Mouse (Mus musculus): ENCODE data around the gene Ctc1. TPM values are rescaled to one million over a fixed set of nuclear protein-coding genes. Genes with fewer than 3 reads are reported as not detected.
A peak's percentile ranks its signal among the peaks of the same experiment; 100 is the strongest.
"Not testable (repeated sequence)": the region's sequence is repeated elsewhere in the genome, so short reads cannot be mapped to it uniquely, and the experiment has no call there.

The Ctc1 gene
- total RNA-seq, 2 experiments from 2014 or later = 9.9 to 11.0 TPM

DNA sequence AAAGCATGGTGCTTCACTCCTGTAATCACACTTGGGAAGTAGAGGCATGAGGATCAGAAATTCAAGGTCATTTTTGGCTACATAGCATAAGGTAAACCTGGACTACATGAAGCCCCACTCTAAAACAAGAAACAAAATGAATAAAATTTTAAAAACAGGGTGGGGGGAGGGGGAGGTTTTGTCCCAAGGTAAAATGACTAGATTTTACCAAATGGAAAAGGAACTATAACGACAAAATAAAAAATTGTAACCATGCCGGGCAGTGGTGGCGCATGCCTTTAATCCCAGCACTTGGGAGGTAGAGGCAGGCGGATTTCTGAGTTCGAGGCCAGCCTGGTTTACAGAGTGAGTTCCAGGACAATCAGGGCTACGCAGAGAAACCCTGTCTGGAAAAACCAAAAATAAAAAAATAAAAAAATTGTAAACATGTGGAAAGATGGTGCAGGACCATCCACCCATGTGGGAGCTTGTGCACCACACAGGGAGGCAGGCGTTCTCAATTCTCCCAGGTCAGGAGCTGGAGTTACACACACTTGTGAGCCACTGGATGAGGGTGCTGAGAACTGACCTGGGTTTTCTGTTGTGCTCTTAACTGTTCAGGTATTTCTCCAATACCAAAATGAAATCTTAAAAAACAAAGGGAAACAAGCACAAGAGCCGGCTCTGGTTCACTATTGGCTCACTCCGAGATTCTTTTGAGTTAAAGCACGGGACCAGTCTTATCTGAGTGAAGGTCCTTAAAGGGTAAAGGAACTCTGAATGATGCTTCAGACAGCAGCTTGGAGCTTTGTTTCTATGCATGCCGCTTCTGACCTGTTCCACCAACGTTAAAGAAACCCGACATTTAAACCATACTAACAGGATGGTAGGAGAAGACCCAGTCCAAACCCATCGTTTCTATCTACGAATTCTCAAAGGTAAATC, 5.0 kb upstream of the Ctc1 start:
- Histone ChIP-seq H3K4me3 (peak overlapping the region; percentile 87), H3K27ac (peak overlapping the region; percentile 28; the same call in 1 of the 2 replicates)
- intact Hi-C loops (cut with DNase I) = no loop called here
- no peak for TF ChIP-seq CTCF (IDR thresholded peaks at IDR 0.05)
- no peak for DNase-seq

DNA sequence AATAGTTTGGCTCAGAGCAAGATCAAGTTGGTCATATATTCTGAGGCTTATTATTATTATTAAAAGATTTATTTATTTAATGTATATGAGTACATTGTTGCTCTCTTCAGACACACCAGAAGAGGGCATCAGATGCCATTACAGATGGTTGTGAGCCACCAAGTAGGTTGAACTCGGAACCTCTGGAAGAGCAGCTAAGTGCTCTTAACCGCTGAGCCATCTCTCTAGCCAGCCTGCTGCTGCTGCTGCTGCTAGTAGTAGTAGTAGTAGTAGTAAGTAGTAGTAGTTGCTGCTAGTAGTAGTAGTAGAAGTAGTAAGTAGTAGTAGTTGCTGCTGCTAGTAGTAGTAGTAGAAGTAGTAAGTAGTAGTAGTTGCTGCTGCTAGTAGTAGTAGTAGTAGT, 4.3 kb upstream of the Ctc1 start:
- peak; percentile 26; the same call in 1 of the 2 replicates for TF ChIP-seq CTCF (IDR thresholded peaks at IDR 0.05)
- Histone ChIP-seq H3K4me3 (peak overlapping the region; percentile 87), H3K27ac (peak overlapping the region; percentile 95)
- DNase-seq; intact Hi-C loops (cut with DNase I): not testable (repeated sequence)

DNA sequence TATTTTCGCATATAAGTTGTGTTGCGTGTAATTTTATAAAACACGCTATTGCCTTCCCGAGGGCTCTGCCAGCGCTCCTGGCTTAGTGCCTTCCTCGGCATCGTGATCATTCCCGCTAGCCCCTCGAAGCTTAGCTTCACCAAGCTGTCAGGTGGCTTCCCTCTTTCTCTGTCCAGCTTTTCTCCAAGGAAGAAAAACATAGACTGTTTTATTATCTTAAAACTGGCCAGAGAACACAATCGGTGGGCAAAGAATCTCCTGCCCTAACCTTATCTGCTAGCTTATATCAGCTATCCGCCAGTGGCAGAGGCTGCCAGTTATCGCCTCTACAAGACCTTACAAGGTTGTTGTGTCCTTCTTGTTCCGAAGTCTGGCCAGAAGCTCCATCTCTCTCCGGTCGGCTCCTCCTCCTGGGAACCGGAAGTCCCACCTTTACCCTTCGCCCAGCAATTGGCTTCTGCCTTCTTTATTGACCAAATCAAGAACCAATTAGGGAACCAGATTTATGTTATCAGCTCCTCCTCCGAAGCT, 3.6 kb upstream of the Ctc1 start:
- DNase-seq = peak; percentile 92
- H3K27ac ChIP-seq = peak overlapping the region; percentile 95
- peak overlapping the region; percentile 87 for H3K4me3 ChIP-seq
- intact Hi-C loops (cut with DNase I) = no loop called here
- TF ChIP-seq CTCF (IDR thresholded peaks at IDR 0.05) = no peak

DNA sequence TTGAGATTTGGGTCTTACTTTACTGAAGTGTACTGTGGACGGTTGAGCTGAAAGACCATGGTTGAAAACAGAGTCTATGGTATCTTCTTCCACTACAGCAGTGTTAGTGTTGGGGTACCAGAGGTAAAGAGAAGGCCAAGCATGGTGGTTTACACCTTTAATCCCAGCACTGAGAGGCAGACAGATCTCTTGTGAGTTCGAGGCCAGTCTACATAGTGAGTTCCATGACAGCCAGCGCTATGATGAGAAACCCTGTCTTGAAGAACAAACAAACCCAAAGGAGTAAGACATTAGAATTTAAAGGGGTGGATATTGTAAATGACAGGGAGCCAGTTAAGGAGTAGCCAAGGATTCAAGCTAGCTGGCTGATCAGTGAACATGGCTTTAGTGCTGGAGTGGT, 1.0 kb downstream of the Ctc1 start:
- intact Hi-C loops (cut with DNase I) = no loop called here
- TF ChIP-seq CTCF (IDR thresholded peaks at IDR 0.05) = no peak
- Histone ChIP-seq H3K27ac (peak overlapping the region; percentile 95; the same call in 1 of the 2 replicates), H3K4me3 (peak overlapping the region; percentile 73)
- no peak for DNase-seq

DNA sequence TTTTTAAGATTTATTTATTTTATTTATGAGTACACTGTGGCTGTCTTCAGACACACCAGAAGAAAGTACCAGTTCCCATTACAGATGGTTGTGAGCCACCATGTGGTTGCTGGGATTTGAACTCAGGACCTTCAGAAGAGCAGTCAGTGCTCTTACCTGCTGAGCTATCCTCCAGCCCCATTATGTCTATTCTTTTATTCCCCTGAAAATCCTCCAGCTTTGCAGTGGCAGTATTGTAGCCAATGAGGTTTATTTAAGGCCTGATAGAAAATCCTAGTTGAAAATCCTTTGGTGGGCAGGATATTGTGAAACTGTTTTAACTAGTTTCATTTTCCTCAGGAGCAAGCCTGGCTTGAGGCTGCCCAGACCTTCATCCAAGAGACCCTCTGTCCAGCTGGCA, 5.0 kb downstream of the Ctc1 start:
- no peak for TF ChIP-seq CTCF (IDR thresholded peaks at IDR 0.05)
- Histone ChIP-seq H3K4me3 (no peak overlapping the region), H3K27ac (no peak overlapping the region)
- intact Hi-C loops (cut with DNase I) = no loop called here
- DNase-seq = no peak

DNA sequence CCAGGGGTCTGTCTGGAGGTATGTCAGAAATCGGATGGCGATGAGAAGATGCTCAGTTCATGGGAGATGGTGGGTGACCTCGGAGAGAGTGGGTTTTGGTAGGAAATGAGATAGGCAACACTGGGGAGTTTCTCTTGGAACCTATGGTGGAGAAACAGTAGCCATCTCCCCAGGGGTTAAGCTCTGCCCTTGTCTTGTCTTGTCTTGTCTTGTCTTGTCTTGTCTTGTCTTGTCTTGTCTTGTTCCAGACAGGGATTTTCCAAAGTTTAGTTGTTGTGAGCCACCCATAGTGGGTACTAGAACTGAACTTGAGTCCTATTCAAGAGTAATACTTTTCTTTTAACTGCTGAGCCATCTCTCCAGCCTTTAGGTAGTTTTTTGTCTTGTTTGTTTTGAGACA, 10.9 kb downstream of the Ctc1 start:
- no peak for TF ChIP-seq CTCF (IDR thresholded peaks at IDR 0.05)

DNA sequence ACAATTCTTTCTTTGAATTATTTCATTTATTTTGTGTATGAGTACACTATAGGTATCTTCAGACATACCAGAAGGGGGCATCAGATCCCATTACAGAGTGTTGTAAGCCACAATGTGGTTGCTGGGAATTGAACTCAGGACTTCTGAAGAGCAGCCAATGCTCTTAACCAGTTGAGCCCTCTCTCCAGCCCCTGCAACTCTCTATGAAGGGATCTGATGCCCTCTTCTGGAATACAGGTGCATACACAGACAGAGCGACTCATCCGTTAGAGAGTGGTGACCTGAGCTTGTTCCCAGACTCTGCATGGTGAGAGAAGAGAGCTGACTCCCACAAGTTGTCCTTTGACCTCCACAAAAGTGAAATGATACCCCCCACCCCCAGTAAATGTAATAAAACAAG, 13.1 kb downstream of the Ctc1 start:
- no peak for DNase-seq
- intact Hi-C loops (cut with DNase I) = no loop called here
- Histone ChIP-seq H3K4me3 (no peak overlapping the region), H3K27ac (no peak overlapping the region)
- TF ChIP-seq CTCF (IDR thresholded peaks at IDR 0.05) = peak; percentile 39; the same call in 1 of the 2 replicates

More for the DNA sequence above, 10.9 kb downstream of the Ctc1 start:
- intact Hi-C loops (cut with DNase I) = no loop called here
- no peak overlapping the region for H3K27ac ChIP-seq
- DNase-seq = no peak
- no peak overlapping the region for H3K4me3 ChIP-seq

DNA sequence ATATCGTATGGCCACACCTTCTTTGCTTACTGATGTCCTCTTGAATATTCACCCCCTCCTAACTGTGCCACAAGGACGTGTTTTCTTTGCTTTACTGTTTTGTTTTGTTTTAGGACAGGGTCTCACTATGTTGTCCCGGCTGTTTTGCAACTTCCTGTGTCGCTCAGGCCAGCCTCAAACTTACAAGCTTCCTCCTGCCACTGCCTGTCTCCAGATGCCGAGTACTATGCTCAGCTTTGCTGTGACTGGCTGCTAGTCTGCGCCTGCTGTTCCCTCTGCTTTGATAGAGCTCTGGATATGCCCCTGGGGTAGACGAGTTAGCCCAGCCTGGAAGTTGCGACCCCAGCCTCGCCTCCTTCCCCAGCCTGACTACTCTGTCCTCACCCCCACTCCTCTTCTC, 17.8 kb downstream of the Ctc1 start:
- no peak for DNase-seq
- TF ChIP-seq CTCF (IDR thresholded peaks at IDR 0.05) = no peak
- no peak overlapping the region for H3K4me3 ChIP-seq
- intact Hi-C loops (cut with DNase I) = no loop called here
- H3K27ac ChIP-seq = no peak overlapping the region

DNA sequence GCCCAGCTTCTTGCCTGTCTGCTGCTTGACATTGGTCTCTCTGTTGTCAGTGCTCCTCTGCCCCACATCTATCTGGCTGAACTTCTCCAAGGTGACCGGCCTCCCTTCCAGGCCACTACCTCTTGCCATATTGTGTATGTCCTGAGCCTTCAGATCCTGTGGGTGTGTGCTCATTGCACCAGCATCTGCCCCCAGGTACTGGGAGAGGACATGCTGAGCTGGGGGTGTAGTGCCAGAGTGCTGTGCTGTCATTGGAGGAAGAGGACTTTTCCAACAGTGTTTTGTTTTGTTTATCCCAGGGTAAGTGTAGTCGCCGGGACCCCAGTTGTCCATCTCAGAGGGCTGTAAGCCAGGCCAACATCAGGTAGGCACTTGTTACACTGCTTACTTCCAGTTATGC, 18.9 kb downstream of the Ctc1 start:
- no peak for DNase-seq
- intact Hi-C loops (cut with DNase I) = no loop called here
- no peak overlapping the region for H3K27ac ChIP-seq
- no peak overlapping the region for H3K4me3 ChIP-seq
- no peak for TF ChIP-seq CTCF (IDR thresholded peaks at IDR 0.05)

DNA sequence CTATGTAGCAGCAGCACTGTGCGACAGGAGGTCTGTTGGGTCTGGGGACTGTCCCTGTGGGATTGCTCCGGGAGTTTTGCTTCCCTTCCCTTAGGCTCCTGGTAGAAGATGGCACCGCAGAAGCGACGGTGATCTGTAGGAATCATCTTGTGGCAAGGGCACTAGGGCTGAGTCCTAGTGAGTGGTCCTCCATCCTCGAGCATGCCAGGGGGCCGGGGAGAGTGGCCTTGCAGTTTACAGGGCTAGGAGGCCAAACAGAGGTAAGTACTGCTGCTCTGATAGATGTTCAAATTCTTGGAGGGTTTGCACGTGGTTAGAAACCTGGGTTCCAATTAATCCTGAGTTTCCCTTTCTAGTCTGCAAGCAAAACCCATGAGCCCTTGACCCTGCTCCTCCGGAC, 19.7 kb downstream of the Ctc1 start:
- Histone ChIP-seq H3K27ac (peak overlapping the region; percentile 85), H3K4me3 (peak overlapping the region; percentile 89)
- TF ChIP-seq CTCF (IDR thresholded peaks at IDR 0.05) = no peak
- no peak for DNase-seq
- intact Hi-C loops (cut with DNase I) = loop anchor here (5.0 kb wide), 1 partner anchor 133 kb away; the partner anchor contains the start of gene Rpl26

DNA sequence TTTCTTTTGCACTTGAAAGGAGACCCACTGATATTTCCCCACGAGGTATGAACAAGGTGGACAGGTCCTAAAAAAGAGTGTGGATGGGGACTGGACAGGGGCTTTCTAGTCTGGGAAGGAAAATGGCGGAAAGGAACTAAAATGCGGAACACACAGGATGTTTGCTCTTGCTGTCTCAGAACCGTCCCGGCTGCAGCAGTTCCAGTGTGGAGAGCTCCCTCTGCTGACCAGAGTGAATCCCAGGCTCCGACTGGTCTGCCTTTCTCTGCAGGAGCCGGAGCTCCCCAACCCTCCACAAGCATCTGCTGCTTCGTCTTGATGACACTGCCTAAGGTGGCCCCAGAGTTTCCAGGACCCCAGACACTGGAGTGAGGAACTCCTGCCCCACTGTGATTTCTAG, 20.1 kb downstream of the Ctc1 start:
- TF ChIP-seq CTCF (IDR thresholded peaks at IDR 0.05) = peak; percentile 93
- Histone ChIP-seq H3K27ac (peak overlapping the region; percentile 85), H3K4me3 (peak overlapping the region; percentile 89)
- peak; percentile 91 for DNase-seq
- intact Hi-C loops (cut with DNase I) = loop anchor here (2.0 to 5.0 kb wide), 2 partner anchors 69 to 134 kb away; partner anchors contain the start of gene Rpl26

DNA sequence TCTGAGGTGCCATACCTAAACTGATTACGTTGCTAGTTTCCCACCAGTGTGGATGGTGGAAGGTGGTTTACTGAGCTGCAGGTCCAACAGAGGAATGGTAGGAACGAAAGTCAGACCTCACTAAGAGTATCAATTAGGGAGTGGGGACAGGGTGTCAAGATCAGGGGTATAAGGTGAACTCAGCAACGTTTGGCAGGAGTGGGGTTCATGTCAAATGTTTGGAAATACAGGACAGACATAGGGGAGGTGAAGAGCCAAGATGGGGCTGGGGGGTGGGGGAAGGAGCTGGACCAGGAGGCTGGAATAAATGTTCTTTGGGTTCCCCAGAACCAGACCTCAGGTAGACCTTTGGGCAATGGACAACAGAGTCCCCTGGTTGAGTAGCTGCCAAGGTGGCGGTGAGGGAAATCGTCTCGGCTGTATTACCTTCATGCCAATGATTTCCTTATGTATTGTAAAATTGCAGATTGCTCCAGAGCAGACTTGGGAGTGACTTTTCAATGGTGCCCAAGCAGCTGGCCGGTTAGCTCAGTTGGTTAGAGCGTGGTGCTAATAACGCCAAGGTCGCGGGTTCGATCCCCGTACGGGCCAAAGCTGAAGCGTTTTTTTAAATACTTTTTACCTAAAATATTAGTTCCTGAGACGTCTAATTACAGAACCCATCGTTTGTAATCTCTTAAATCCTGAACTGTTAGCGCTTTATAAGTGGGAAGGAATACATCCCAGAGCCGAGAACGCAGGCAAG, 20.9 kb downstream of the Ctc1 start:
- peak overlapping the region; percentile 85 for H3K27ac ChIP-seq
- TF ChIP-seq CTCF (IDR thresholded peaks at IDR 0.05) = no peak
- intact Hi-C loops (cut with DNase I) = loop anchor here (1.0 to 5.0 kb wide), 4 partner anchors 26 to 134 kb away; partner anchors contain the start of gene Rpl26
- DNase-seq = peak; percentile 82
- peak overlapping the region; percentile 89 for H3K4me3 ChIP-seq
